Mouse (Mus musculus) forebrain, postnatal 0 days (tissue): ENCODE results near the gene Stat2. TPM values are rescaled to one million over a fixed set of nuclear protein-coding genes. Genes with fewer than 3 reads are reported as not detected.
"Not testable (repeated sequence)": the region's sequence is repeated elsewhere in the genome, so short reads cannot be mapped to it uniquely, and the experiment has no call there.

ENCODE experiments used
- ATAC-seq: fragments of 200-750 bp; cut with Nextera tagmentation; 2 replicates; pipeline ENCODE4 v1.8.0; 2017; ENCODE audit warnings: mild to moderate bottlenecking, moderate library complexity
- DNase-seq: peaks from one replicate; pipeline ENCODE4 v3.0.0-alpha.2; 2015
- H3K27ac ChIP-seq: fragments of 300-500 bp; sonication (generic); 2 replicates; pipeline ENCODE4 v1.5.1; 2014; ENCODE audit warnings: low read depth, mild to moderate bottlenecking, antibody characterized with exemption, low read length, moderate library complexity, mixed read lengths
- H3K27me3 ChIP-seq: fragments of 300-500 bp; sonication (generic); 2 replicates; pipeline ENCODE4 v1.6.1; 2014; ENCODE audit warnings: mild to moderate bottlenecking, low read length, mixed read lengths; ENCODE audit not compliant: insufficient read depth
- H3K36me3 ChIP-seq: fragments of 300-500 bp; sonication (generic); 2 replicates; pipeline ENCODE4 v1.6.1; 2014; ENCODE audit warnings: mild to moderate bottlenecking, moderate library complexity; ENCODE audit not compliant: insufficient read depth
- H3K4me1 ChIP-seq: fragments of 300-500 bp; sonication (generic); 2 replicates; pipeline ENCODE4 v1.6.1; 2014; ENCODE audit warnings: antibody characterized with exemption; ENCODE audit not compliant: insufficient read depth
- H3K4me2 ChIP-seq: fragments of 300-500 bp; sonication (generic); 2 replicates; pipeline ENCODE4 v1.6.1; 2014; ENCODE audit warnings: low read depth, mild to moderate bottlenecking, moderate library complexity
- H3K4me3 ChIP-seq: fragments of 300-500 bp; sonication (generic); 2 replicates; pipeline ENCODE4 v1.5.1; 2014; ENCODE audit warnings: low read depth, low read length, mixed read lengths
- H3K9ac ChIP-seq: fragments of 300-500 bp; sonication (generic); 2 replicates; pipeline ENCODE4 v1.6.1; 2014; ENCODE audit warnings: mild to moderate bottlenecking
- H3K9me3 ChIP-seq: fragments of 300-500 bp; sonication (generic); 2 replicates; pipeline ENCODE4 v1.6.1; 2016; ENCODE audit warnings: low read length
- CTCF ChIP-seq: sonication (generic); IDR thresholded peaks from 2 replicates; pipeline ENCODE4 v1.5.1; 2016; ENCODE audit warnings: antibody characterized with exemption, control low read depth, low read depth
- WGBS: fragments of 180-500 bp; shearing (Covaris S2); extraction: QIAGEN DNeasy Blood & Tissue Kit; methylation state at CpG from one replicate; pipeline ENCODE4 v1.1.7; 2014; 5-methylcytosine and 5-hydroxymethylcytosine counted together
- polyA plus RNA-seq: library from polyadenylated mRNA; unstranded; fragments of >200 nt; fragmentation: Nextera tagmentation; extraction: Ambion mirVana; gene quantifications from 2 replicates; pipeline ENCODE4 v1.2.1, GENCODE M21; 2015
- total RNA-seq: library from RNA; depleted of rRNA; stranded (reverse); fragments of >200 nt; gene quantifications from 2 replicates; pipeline ENCODE4 v1.2.3, GENCODE M21; 2014

Gene Stat2
- total and polyA plus RNA-seq, 2 experiments from 2014 or later, result 8.1 to 10.3 TPM

- TF ChIP-seq CTCF, result no peak
- ATAC-seq (no peak), DNase-seq (no peak)
- Histone ChIP-seq H3K27me3 (no peaks in the 10 kb centered on the region), H3K4me3 (no peak overlapping the region), H3K4me1 (no peaks in the 10 kb centered on the region), H3K36me3 (peaks cover 66% of the 10 kb centered on the region), H3K9me3 (no peaks in the 10 kb centered on the region), H3K4me2 (no peak overlapping the region), H3K9ac (no peak overlapping the region), H3K27ac (no peak overlapping the region)
- WGBS, result 90% methylated on average over 20 of the region's 20 CpGs
Measured at GRCm38 (mm10) chr10:128282886-128283450, 12.6 kb downstream of the Stat2 start.

GRCm38 (mm10) chr10:128283604-128284579 is 13.5 kb downstream of the Stat2 start:
- 63% methylated on average over 31 of the region's 31 CpGs for WGBS

GRCm38 (mm10) chr10:128290594-128290993 is 20.2 kb downstream of the Stat2 start:
- H3K27me3 ChIP-seq, H3K4me2 ChIP-seq, H3K4me3 ChIP-seq, ATAC-seq, H3K9ac ChIP-seq, H3K4me1 ChIP-seq, H3K27ac ChIP-seq, H3K9me3 ChIP-seq, DNase-seq: not testable (repeated sequence)
- peaks cover 51% of the 10 kb centered on the region for H3K36me3 ChIP-seq
- WGBS, result 90% methylated on average over 1 of the region's 1 CpGs

More at GRCm38 (mm10) chr10:128283604-128284579, 13.5 kb downstream of the Stat2 start:
- DNase-seq, result peak; percentile 82
- no peak overlapping the region for H3K4me3 ChIP-seq
- H3K9ac ChIP-seq, result no peak overlapping the region
- no peak overlapping the region for H3K27ac ChIP-seq
- H3K4me2 ChIP-seq, result no peak overlapping the region
- TF ChIP-seq CTCF, result peak; percentile 76
- peak; percentile 56 for ATAC-seq
- no peaks in the 10 kb centered on the region for H3K9me3 ChIP-seq
- peaks cover 68% of the 10 kb centered on the region for H3K36me3 ChIP-seq
- H3K27me3 ChIP-seq, result no peaks in the 10 kb centered on the region
- no peaks in the 10 kb centered on the region for H3K4me1 ChIP-seq

- Histone ChIP-seq H3K27ac (no peak overlapping the region), H3K9ac (no peak overlapping the region), H3K4me2 (no peak overlapping the region), H3K27me3 (no peaks in the 10 kb centered on the region), H3K4me1 (no peaks in the 10 kb centered on the region), H3K9me3 (no peaks in the 10 kb centered on the region), H3K4me3 (no peak overlapping the region), H3K36me3 (peaks cover 15% of the 10 kb centered on the region)
- no peak for TF ChIP-seq CTCF
- 39% methylated on average over 13 of the region's 13 CpGs for WGBS
- ATAC-seq (peak; percentile 59; the same call in 1 of the 2 replicates), DNase-seq (peak; percentile 14)
Measured at GRCm38 (mm10) chr10:128296370-128297090, 26.2 kb downstream of the Stat2 start.

GRCm38 (mm10) chr10:128297221-128297620 is 26.9 kb downstream of the Stat2 start:
- H3K4me2 ChIP-seq, result no peak overlapping the region
- H3K9ac ChIP-seq, result no peak overlapping the region
- H3K27me3 ChIP-seq, result no peaks in the 10 kb centered on the region
- DNase-seq (no peak), ATAC-seq (no peak)
- peaks cover 9% of the 10 kb centered on the region for H3K36me3 ChIP-seq
- no peak overlapping the region for H3K4me3 ChIP-seq
- 58% methylated on average over 4 of the region's 4 CpGs for WGBS
- H3K27ac ChIP-seq, result no peak overlapping the region
- TF ChIP-seq CTCF, result no peak
- H3K9me3 ChIP-seq, result no peaks in the 10 kb centered on the region
- H3K4me1 ChIP-seq, result 0 out of 2 replicates have a peak, but pooled peaks cover under 1% of the 10 kb centered on the region

GRCm38 (mm10) chr10:128297622-128298021 is 27.3 kb downstream of the Stat2 start:
- no peak overlapping the region for H3K9ac ChIP-seq
- 80% methylated on average over 11 of the region's 11 CpGs for WGBS
- H3K4me3 ChIP-seq, result no peak overlapping the region
- H3K4me2 ChIP-seq, result no peak overlapping the region
- H3K27me3 ChIP-seq, result no peaks in the 10 kb centered on the region
- H3K36me3 ChIP-seq, result peaks cover 5% of the 10 kb centered on the region; the same call in 1 of the 2 replicates
- ATAC-seq (no peak), DNase-seq (no peak)
- H3K4me1 ChIP-seq, result peaks cover 5% of the 10 kb centered on the region; the same call in 1 of the 2 replicates
- TF ChIP-seq CTCF, result no peak
- H3K9me3 ChIP-seq, result no peaks in the 10 kb centered on the region
- no peak overlapping the region for H3K27ac ChIP-seq
